Mouse (Mus musculus) frontal cortex, postnatal 14 days (tissue): ENCODE results near the gene Adgrl4.

ENCODE experiments used
- DNase-seq, 2 experiments: peaks; one replicate each; pipeline ENCODE4 v3.0.0; 2022; ENCODE audit warnings: low spot score in 2 of 2

Adgrl4 gene

DNA sequence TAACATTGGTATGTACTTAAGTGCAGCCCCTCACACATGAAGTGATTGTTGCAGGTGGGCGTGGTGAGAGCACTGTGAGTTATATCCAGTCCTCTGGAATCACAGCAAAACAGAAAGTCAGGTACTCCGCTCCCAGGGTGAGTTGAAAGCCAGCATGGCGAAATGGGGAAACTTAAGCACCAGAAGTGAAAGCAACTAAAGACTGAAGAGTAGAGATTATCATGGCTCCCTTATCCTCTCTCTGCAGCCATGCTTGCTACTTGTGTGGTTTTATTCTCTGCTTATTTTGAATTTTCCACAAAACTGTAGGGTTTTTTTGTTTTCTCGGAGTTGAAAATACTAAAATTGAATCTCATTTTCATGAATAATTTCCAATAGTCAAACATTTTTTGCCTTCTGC is 51.2 kb downstream of the Adgrl4 start:
- no peak for DNase-seq

DNA sequence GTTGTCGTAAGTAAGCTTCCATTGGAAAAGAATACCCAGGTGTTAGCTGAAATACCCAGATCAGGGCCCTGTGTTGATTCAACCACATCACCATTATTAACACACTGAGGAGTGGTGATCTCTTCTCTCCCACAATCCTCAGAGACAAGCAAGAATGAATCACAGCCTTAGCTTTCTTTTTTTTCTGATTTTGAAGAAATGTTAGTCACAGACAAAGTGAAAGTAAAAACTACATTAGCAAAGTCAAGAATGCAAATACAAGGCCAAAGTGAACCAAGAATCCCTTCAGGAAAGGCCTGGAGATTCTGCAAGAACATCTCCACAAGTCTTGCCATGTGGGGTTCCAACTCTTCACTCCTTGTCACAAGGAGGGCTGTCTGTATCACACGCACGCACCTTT is 67.9 kb downstream of the Adgrl4 start:
- DNase-seq = no peak

GRCm38 (mm10) chr3:151511184-151511583 is 73.5 kb downstream of the Adgrl4 start:
- no peak for DNase-seq

GRCm38 (mm10) chr3:151547182-151547581 is 109.5 kb downstream of the Adgrl4 start:
- DNase-seq = no peak

- DNase-seq = peak in 1 of 2 experiments; percentile 5
These were observed 113.3 kb downstream of the Adgrl4 start for GRCm38 (mm10) chr3:151551002-151551401.

- no peak for DNase-seq
These were observed 118.9 kb downstream of the Adgrl4 start for GRCm38 (mm10) chr3:151556635-151557034.

DNA sequence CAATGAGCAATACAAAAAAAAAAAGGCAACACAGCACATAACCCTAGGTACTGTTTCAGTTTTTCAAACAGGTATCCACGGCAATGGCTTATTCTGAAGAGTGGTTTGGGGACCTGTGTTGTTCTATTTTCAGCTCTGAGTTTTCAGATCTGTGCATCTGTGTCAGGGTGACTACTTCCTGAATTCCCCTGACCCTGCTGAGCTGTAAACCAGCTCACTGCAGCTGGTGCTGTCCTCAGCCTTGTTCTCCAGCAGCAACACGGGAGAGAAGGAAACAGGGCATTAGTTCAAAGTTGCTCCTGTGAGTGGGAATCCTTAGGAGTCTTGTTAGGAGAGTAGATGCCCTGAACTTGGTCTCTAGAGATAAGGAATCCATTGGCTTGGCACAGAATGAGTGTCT is 119.4 kb downstream of the Adgrl4 start:
- no peak for DNase-seq

GRCm38 (mm10) chr3:151557607-151558006 is 119.9 kb downstream of the Adgrl4 start:
- DNase-seq = no peak

DNA sequence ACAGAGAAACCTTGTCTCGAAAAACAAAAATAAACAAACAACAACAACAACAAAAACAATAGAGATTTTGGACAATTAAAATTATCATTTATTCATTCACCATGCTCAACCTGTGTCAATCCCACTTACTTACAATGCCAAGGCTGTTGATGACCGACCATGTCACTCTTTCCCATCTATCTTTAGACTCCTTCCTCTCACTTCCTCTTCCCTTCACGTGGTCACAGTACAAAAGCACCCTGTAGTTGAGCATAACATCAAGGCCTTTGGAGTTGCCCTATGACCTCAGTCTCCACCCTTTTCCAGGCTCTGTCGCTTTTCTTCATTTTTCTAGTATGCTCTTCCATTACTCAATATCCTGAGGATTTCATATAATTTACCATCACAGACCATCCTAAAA is 120.7 kb downstream of the Adgrl4 start:
- DNase-seq = no peak

DNA sequence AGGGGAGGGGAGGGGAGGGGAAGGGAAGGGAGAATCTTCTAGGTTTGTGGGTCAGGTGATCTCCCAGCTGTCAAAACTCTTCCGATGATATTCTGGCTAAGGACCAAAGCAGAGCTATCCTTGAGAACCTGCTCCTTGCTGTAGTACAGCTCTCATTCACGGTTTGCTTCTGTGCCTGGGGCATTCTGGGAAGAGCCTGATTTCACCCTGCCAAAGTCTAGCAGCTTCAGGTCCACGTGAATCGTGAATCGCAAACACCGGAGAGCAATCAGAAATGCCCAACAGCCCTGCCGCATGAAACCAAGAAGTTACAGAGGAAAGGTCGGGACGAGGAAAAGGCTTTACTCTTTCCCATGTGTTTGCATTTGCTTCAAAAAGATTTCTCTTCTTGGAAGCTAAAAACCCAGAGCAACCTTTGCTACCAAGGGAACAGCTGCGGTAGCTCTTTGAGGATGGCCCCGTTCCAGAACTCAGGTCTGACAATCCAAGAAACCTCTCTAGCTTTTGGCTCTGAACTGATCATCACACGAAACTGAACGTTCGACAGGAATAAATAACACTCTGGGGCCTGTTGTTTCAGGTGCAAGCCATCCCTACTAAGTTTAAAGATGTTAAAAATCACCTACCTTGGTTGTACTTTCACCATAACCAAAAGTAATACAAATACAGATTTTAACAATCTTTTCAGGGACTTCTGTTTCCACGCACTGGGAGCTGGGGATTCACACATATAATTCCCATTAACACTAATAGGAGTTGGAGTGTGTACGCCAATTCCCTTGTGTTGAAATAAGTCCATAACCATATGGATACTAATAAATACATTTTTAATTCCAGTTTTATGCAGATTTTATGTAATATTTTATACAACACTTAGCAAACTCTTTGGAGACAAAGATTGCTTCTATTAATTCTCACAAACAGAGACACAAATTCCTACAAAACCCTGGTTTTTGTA is 128.3 kb downstream of the Adgrl4 start:
- no peak for DNase-seq

- DNase-seq = no peak
These were observed 128.9 kb downstream of the Adgrl4 start for GRCm38 (mm10) chr3:151566629-151567028.

DNA sequence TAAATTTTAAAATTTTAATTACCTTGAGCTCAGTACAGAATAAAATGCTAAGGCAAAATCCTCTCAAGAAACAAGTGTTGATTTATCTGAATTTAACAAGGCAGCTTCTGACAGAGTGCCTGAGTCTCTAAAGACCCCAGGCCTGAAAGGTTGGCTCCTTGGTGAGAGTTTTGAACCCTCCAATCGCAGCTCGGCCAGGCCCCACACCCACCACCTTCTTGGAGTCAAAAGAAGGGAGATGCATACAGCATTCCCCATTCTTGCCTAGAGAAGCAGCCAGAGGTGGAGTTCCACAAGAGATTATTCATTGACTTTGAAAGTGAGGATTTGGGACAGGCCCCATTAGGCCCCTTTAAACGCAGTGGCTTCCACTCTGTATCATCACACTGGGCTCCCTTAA is 129.9 kb downstream of the Adgrl4 start:
- DNase-seq = no peak

GRCm38 (mm10) chr3:151572089-151572488 is 134.4 kb downstream of the Adgrl4 start:
- no peak for DNase-seq

GRCm38 (mm10) chr3:151575292-151575691 is 137.6 kb downstream of the Adgrl4 start:
- DNase-seq = no peak

DNA sequence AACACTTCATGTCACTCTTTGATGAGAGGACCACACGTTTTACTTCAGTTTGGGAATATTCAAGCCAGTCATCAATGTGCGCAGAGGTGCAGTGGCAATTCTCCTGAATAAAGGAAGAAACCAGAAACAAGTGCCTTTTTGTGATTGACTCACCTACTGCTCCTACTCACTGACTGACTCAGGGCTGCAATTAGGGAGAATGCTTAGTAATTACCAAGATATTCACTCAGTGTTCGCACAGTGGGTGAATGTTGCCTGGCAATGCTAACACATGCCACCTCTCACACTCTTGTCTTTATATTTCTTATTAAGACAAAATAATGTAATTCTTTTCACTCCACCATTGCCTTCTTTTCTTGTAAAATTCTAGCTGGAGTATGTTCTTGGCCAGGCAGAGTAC is 138.5 kb downstream of the Adgrl4 start:
- peak in 1 of 2 experiments; percentile 8 for DNase-seq

GRCm38 (mm10) chr3:151591904-151592303 is 154.2 kb downstream of the Adgrl4 start:
- DNase-seq = no peak
